Mouse (Mus musculus) frontal cortex, adult (tissue): ENCODE measurements around the gene Wdr53.
"Not testable (repeated sequence)": the region's sequence is repeated elsewhere in the genome, so short reads cannot be mapped to it uniquely, and the experiment has no call there.

Experiments used
- ATAC-seq: cut with Nextera tagmentation; 2 replicates; pipeline ENCODE4 v1.9.2; 2017; ENCODE audit warnings: mild to moderate bottlenecking, moderate library complexity, mixed read lengths; ENCODE audit not compliant: low TSS enrichment

Gene Wdr53

DNA sequence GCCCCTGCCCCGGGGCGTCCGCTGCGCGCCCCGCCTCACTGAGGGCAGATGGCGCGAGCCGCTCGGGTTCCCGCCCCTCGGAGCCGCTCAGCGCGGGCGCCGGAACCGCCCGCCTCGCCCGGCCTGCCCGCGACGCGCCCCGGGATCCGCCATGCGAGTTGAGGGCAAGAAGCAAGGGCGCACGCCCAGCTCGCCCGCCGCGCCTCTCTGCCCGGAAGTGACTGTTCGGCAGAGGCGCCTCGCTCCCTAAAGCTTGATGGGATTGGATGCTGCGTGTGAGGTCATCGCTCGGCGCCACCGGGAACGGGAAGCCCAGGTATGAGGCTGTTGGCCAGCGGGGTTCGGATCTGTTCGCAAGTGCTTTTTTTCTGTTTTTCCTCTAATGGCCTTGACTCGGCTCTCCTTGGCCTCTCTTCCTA is at the start of gene Wdr53, which contains the start of gene Fbxo45:
Gene Wdr53 (plus strand): TSS at position 276 of the 419 bp plus-strand sequence.
Gene Fbxo45 (minus strand): TSS at position 207 of the 419 bp plus-strand sequence.
- ATAC-seq = peak; percentile 99

- ATAC-seq = no peak
Observed at GRCm38 (mm10) chr16:32200256-32201003, 46.6 kb upstream of the Wdr53 start.

GRCm38 (mm10) chr16:32201004-32201325 is 46.1 kb upstream of the Wdr53 start:
- no peak for ATAC-seq

- ATAC-seq = peak; percentile 41; the same call in 1 of the 2 replicates
Observed at GRCm38 (mm10) chr16:32202681-32203080, 44.3 kb upstream of the Wdr53 start.

GRCm38 (mm10) chr16:32204902-32205301 is 42.1 kb upstream of the Wdr53 start:
- ATAC-seq = no peak

DNA sequence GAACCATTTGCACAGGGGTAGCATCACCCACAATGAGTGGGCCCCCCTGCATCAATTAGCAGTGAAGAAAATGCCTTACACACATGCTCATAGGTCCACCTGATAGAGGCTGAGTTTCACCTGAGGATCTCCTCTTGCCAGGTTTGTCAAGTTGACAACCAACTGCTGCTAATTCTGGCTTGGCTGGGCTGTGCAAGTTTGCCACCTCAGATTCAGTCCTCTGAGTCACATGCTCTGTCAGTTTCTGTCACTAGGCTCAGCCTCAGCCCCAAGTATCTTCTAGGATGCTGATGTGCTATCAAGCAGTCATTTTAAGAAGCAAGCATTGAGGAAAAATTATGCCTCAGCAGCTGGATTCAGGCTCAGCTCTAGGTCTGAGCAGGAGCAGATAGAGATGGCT is 32.9 kb upstream of the Wdr53 start:
- ATAC-seq = peak; percentile 46; the same call in 1 of the 2 replicates

- peak; percentile 94 for ATAC-seq
Observed at GRCm38 (mm10) chr16:32214804-32215576, 32.0 kb upstream of the Wdr53 start.

DNA sequence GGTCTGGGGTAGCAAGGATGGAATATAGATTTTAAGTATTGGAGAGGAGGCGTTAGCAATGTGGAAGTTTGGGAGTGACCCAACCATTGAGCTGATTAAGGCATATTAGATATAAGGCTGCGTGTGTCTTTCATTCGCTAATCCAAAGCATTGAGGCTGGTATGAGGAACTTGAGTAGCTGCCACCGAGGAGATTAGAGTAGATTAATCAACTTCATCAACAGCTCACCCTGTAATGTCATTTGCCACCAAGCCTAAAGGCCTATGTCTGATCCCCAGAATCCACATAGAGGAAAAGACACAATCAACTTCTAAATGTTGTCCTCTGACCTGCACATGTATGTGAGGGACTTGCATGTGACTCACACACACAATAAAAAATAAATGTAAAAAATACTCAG is 25.2 kb upstream of the Wdr53 start:
- no peak for ATAC-seq

DNA sequence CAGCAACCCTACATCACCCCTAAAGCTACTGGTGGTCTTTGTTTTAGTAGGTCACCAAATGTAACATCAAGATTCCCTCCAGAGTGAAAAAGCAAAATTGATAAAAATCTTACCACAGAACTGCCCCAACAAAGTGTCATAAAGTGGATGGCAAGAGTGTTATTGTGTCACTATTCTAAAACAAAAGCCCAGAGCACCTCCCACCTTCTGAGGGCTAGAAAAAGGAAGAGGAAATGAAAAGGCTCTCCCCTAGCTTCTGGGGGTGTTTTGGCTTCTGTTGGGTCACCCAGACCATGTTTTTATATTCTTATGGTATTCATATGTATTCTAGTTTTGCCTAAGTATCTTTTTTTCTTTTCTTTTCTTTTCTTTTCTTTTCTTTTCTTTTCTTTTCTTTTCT is 24.6 kb upstream of the Wdr53 start:
- no peak for ATAC-seq

GRCm38 (mm10) chr16:32232050-32232449 is 15.0 kb upstream of the Wdr53 start:
- ATAC-seq = not testable (repeated sequence)

GRCm38 (mm10) chr16:32237930-32238680 is 8.9 kb upstream of the Wdr53 start:
- no peak for ATAC-seq

- no peak for ATAC-seq
Observed at GRCm38 (mm10) chr16:32239428-32240312, 7.4 kb upstream of the Wdr53 start.

DNA sequence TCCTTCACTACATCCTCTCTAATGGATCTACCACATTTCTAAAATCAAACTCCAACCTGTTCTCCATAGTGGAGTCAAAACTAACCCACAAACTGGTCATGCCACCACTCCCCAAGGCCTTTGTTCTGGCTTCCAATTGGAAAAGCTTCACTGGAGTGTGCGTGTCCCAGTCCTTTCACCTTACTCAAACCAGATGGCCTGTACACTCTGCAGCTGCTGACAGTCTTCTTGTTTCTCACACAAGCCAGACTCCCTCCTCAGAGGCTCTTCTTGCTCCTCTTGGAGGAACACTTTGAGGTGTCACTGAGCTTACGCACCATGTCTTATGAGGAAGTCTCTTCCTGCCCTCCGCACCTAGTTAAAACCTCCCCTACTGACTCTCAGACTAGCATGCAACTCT is 3.1 kb upstream of the Wdr53 start:
- no peak for ATAC-seq

GRCm38 (mm10) chr16:32246351-32246791 is 656 bp upstream of the Wdr53 start:
- ATAC-seq = peak; percentile 48

- ATAC-seq = not testable (repeated sequence)
Observed at GRCm38 (mm10) chr16:32264225-32264624, 17.2 kb downstream of the Wdr53 start.

- ATAC-seq = no peak
Observed at GRCm38 (mm10) chr16:32271291-32271690, 24.3 kb downstream of the Wdr53 start, which contains the start of gene Smco1. Smco1 (plus strand) TSS chr16:32271468.

GRCm38 (mm10) chr16:32273338-32273737 is 26.3 kb downstream of the Wdr53 start:
- ATAC-seq = no peak

DNA sequence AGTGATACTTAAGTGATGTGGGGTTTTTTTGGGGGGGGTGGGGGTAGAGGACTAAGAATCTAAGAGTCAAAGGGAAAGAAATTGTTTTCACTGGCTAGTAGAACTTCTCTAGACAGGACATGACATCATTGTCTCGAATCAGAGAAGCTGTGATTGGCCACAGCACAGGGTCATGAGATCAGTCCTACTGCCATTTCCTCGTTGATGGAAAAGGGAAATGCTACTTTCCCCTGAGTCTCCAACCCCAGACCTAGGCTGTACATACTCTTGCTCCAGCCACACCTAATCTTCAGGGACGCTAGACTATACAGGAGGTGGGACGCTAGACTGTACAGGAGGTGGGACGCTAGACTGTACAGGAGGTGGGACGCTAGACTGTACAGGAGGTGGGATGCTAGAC is 28.0 kb downstream of the Wdr53 start:
- ATAC-seq = no peak

- no peak for ATAC-seq
Observed at GRCm38 (mm10) chr16:32275830-32276229, 28.8 kb downstream of the Wdr53 start.

- ATAC-seq = peak; percentile 99
Observed at GRCm38 (mm10) chr16:32277308-32278256, 30.6 kb downstream of the Wdr53 start, which contains the start of gene Rnf168. Rnf168 (plus strand) TSS chr16:32277459.
